Mouse (Mus musculus) E14TG2a.4 (cell line): ENCODE data around the gene Psma1.

Experiments used
- CTCF ChIP-seq: conservative IDR thresholded peaks from 2 replicates; pipeline ENCODE4 v1.5.1; 2014; ENCODE audit warnings: low read length
- NANOG ChIP-seq: IDR thresholded peaks from 2 replicates; pipeline ENCODE4 v1.6.1; 2014; ENCODE audit warnings: borderline replicate concordance, low read length, mixed read lengths

GRCm38 (mm10) chr7:114291461-114292335 is 15.8 kb upstream of the Psma1 start:
- TF ChIP-seq CTCF (no peak), NANOG (no peak)
